Mouse (Mus musculus) intestine, embryonic 16.5 days (tissue): ENCODE data around the gene Smchd1. TPM values are rescaled to one million over a fixed set of nuclear protein-coding genes. Genes with fewer than 3 reads are reported as not detected.
"Not testable (repeated sequence)": the region's sequence is repeated elsewhere in the genome, so short reads cannot be mapped to it uniquely, and the experiment has no call there.

Experiments used
- ATAC-seq: fragments of 200-750 bp; cut with Nextera tagmentation; 2 replicates; pipeline ENCODE4 v1.8.0; 2017; ENCODE audit warnings: moderate TSS enrichment, moderate library complexity
- H3K27ac ChIP-seq: fragments of 300-500 bp; sonication (generic); 2 replicates; pipeline ENCODE4 v1.5.1; 2014; ENCODE audit warnings: mild to moderate bottlenecking, low read length
- H3K27me3 ChIP-seq: fragments of 300-500 bp; sonication (generic); replicated peaks from 2 replicates; pipeline ENCODE4 v1.6.1; 2014; ENCODE audit warnings: low read length, control low read depth, mixed read lengths; ENCODE audit not compliant: control insufficient read depth, insufficient read depth
- H3K36me3 ChIP-seq: fragments of 300-500 bp; sonication (generic); 2 replicates; pipeline ENCODE4 v1.6.1; 2014; ENCODE audit warnings: low read length, control low read depth; ENCODE audit not compliant: control insufficient read depth, insufficient read depth
- H3K4me1 ChIP-seq: fragments of 300-500 bp; sonication (generic); 2 replicates; pipeline ENCODE4 v1.6.1; 2014; ENCODE audit warnings: low read length, control low read depth, mixed read lengths; ENCODE audit not compliant: control insufficient read depth, insufficient read depth
- H3K4me2 ChIP-seq: fragments of 300-500 bp; sonication (generic); 2 replicates; pipeline ENCODE4 v1.6.1; 2014; ENCODE audit warnings: low read depth, low read length, control low read depth
- H3K4me3 ChIP-seq: fragments of 300-500 bp; sonication (generic); 2 replicates; pipeline ENCODE4 v1.5.1; 2014; ENCODE audit warnings: mild to moderate bottlenecking, low read length
- H3K9ac ChIP-seq: fragments of 300-500 bp; sonication (generic); 2 replicates; pipeline ENCODE4 v1.6.1; 2014; ENCODE audit warnings: low read depth, low read length
- H3K9me3 ChIP-seq: fragments of 300-500 bp; sonication (generic); 2 replicates; pipeline ENCODE4 v1.6.1; 2016; ENCODE audit warnings: low read length, control low read depth; ENCODE audit not compliant: control insufficient read depth
- WGBS: fragments of 180-500 bp; shearing (Covaris S2); extraction: QIAGEN DNeasy Blood & Tissue Kit; methylation state at CpG from one replicate; pipeline ENCODE4 v1.1.7; 2014; 5-methylcytosine and 5-hydroxymethylcytosine counted together
- polyA plus RNA-seq: library from polyadenylated mRNA; unstranded; fragments of >200 nt; fragmentation: Nextera tagmentation; extraction: Ambion mirVana; gene quantifications from 2 replicates; pipeline ENCODE4 v1.2.1, GENCODE M21; 2015

Gene Smchd1
- polyA plus RNA-seq, 1 experiment from 2014 or later, result 35.0 TPM

- H3K4me2 ChIP-seq, result no peak overlapping the region
- no peak overlapping the region for H3K27ac ChIP-seq
- no peaks in the 10 kb centered on the region for H3K4me1 ChIP-seq
- no peak overlapping the region for H3K9ac ChIP-seq
- WGBS, result 90% methylated on average over 3 of the region's 3 CpGs
- no peak for ATAC-seq
- H3K27me3 ChIP-seq, result no peaks in the 10 kb centered on the region
- peaks cover 7% of the 10 kb centered on the region; the same call in 1 of the 2 replicates for H3K36me3 ChIP-seq
- no peak overlapping the region for H3K4me3 ChIP-seq
- no peaks in the 10 kb centered on the region for H3K9me3 ChIP-seq
Measured at GRCm38 (mm10) chr17:71460312-71460711, 14.8 kb downstream of the Smchd1 start.

DNA sequence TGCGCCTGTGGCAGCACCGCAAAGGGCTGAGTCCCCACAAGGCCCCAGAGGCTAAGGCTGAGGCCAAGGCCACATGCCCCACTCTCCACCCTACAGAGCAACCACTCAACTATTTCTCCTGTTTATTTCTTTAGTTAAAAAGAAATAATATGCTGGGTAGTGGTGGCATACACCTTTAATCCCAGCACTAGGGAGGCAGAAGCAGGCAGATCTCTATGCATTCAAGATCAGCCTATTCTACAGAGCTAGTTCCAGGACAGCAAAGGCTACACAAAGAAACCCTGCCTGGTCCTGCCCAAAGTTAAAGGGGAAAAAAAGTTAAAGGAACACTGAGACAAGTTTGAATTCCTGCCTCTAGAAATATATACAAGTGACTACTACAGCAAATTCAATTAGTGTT is 15.3 kb downstream of the Smchd1 start, which contains the start of gene Gm4707:
Gene Gm4707 (minus strand): TSS at position 101 of the 400 bp plus-strand sequence.
- no peak for ATAC-seq
- no peak within 1 kb of the TSS for H3K9ac ChIP-seq
- H3K4me2 ChIP-seq, result no peak within 1 kb of the TSS
- H3K27ac ChIP-seq, result no peak within 1 kb of the TSS
- H3K9me3 ChIP-seq, result no peaks in the 10 kb centered on the region
- H3K4me1 ChIP-seq, result no peaks in the 10 kb centered on the region
- no peak within 1 kb of the TSS for H3K4me3 ChIP-seq
- 95% methylated on average over 2 of the region's 2 CpGs for WGBS
- no peaks in the 10 kb centered on the region for H3K27me3 ChIP-seq
- H3K36me3 ChIP-seq, result peaks cover 7% of the 10 kb centered on the region; the same call in 1 of the 2 replicates

GRCm38 (mm10) chr17:71457361-71457760 is 17.8 kb downstream of the Smchd1 start:
- H3K27me3 ChIP-seq, ATAC-seq, H3K4me3 ChIP-seq, H3K9ac ChIP-seq, H3K9me3 ChIP-seq, H3K27ac ChIP-seq, H3K4me1 ChIP-seq, H3K36me3 ChIP-seq, H3K4me2 ChIP-seq: not testable (repeated sequence)
- 98% methylated on average over 6 of the region's 6 CpGs for WGBS

DNA sequence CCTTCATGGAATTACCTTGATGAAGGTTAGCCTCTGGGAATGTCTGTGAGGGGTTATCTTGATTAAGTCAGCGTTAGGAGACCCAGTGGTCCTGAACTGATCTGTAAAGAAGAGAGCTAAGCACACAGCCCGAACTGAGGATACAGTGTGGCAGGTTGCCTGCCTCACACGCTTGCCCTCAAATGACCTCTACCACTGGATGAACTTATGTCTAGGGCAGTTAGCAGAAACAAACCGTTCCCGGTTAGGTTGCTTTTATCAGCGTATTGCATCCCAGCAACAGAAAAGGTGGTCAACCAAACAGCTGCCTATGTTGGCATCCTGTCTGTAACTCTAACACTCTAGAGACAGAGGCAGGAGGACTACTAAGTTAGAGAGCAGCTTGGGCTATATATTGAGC is 30.0 kb downstream of the Smchd1 start:
- Histone ChIP-seq H3K9ac (no peak overlapping the region), H3K4me2 (no peak overlapping the region), H3K36me3 (0 out of 2 replicates have a peak, but pooled peaks cover 6% of the 10 kb centered on the region), H3K4me1 (peaks cover 2% of the 10 kb centered on the region; the same call in 1 of the 2 replicates), H3K4me3 (no peak overlapping the region), H3K27me3 (no peaks in the 10 kb centered on the region), H3K27ac (no peak overlapping the region), H3K9me3 (no peaks in the 10 kb centered on the region)
- no peak for ATAC-seq
- WGBS, result 95% methylated on average over 6 of the region's 6 CpGs

GRCm38 (mm10) chr17:71444718-71445117 is 30.4 kb downstream of the Smchd1 start:
- H3K27ac ChIP-seq, result no peak overlapping the region
- H3K4me1 ChIP-seq, result peaks cover 2% of the 10 kb centered on the region; the same call in 1 of the 2 replicates
- no peak overlapping the region for H3K4me3 ChIP-seq
- 0 out of 2 replicates have a peak, but pooled peaks cover 6% of the 10 kb centered on the region for H3K36me3 ChIP-seq
- no peak for ATAC-seq
- no peak overlapping the region for H3K4me2 ChIP-seq
- 74% methylated on average over 2 of the region's 2 CpGs for WGBS
- H3K9me3 ChIP-seq, result no peaks in the 10 kb centered on the region
- H3K9ac ChIP-seq, result no peak overlapping the region
- H3K27me3 ChIP-seq, result no peaks in the 10 kb centered on the region

GRCm38 (mm10) chr17:71444126-71444525 is 31.0 kb downstream of the Smchd1 start:
- Histone ChIP-seq H3K4me1 (peaks cover 2% of the 10 kb centered on the region; the same call in 1 of the 2 replicates), H3K27me3 (no peaks in the 10 kb centered on the region), H3K36me3 (0 out of 2 replicates have a peak, but pooled peaks cover 6% of the 10 kb centered on the region), H3K27ac (no peak overlapping the region), H3K4me3 (no peak overlapping the region), H3K4me2 (no peak overlapping the region), H3K9ac (no peak overlapping the region), H3K9me3 (no peaks in the 10 kb centered on the region)
- 92% methylated on average over 3 of the region's 3 CpGs for WGBS
- no peak for ATAC-seq

DNA sequence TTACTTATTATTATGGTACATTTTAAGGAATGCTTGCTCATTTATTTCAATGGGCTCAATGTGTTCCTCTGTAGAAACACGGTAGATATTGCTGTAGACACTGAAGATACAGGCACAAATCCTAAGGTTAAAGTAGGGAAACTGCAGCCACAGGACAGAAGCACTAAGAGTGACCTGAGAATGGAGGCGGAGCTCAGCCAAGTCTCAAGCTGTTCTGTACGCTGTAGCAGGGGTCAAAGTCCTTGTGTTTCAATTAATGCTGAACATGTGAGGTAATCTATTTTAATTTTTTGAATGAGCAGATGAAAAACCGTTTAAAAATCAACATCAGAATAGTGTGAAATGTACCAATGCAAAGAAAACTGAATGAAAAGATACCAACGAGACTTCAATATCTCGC is 31.9 kb downstream of the Smchd1 start:
- Histone ChIP-seq H3K4me2 (no peak overlapping the region), H3K27ac (no peak overlapping the region), H3K36me3 (0 out of 2 replicates have a peak, but pooled peaks cover 6% of the 10 kb centered on the region), H3K9me3 (no peaks in the 10 kb centered on the region), H3K4me3 (no peak overlapping the region), H3K9ac (no peak overlapping the region), H3K27me3 (no peaks in the 10 kb centered on the region), H3K4me1 (peaks cover 2% of the 10 kb centered on the region; the same call in 1 of the 2 replicates)
- peak; percentile 67 for ATAC-seq
- 80% methylated on average over 6 of the region's 6 CpGs for WGBS

GRCm38 (mm10) chr17:71422502-71422901 is 52.6 kb downstream of the Smchd1 start:
- 97% methylated on average over 2 of the region's 2 CpGs for WGBS
- H3K9me3 ChIP-seq, result peaks cover 12% of the 10 kb centered on the region; the same call in 1 of the 2 replicates

GRCm38 (mm10) chr17:71419448-71419847 is 55.7 kb downstream of the Smchd1 start:
- H3K9ac ChIP-seq, ATAC-seq, H3K27me3 ChIP-seq, H3K27ac ChIP-seq, H3K4me2 ChIP-seq, H3K4me1 ChIP-seq, H3K4me3 ChIP-seq: not testable (repeated sequence)
- H3K9me3 ChIP-seq, result peaks cover 12% of the 10 kb centered on the region; the same call in 1 of the 2 replicates
- 88% methylated on average over 5 of the region's 5 CpGs for WGBS
- peaks cover 30% of the 10 kb centered on the region for H3K36me3 ChIP-seq

More at GRCm38 (mm10) chr17:71422502-71422901, 52.6 kb downstream of the Smchd1 start:
- H3K27ac ChIP-seq, H3K4me1 ChIP-seq, ATAC-seq, H3K4me2 ChIP-seq, H3K4me3 ChIP-seq, H3K27me3 ChIP-seq, H3K9ac ChIP-seq: not testable (repeated sequence)
- H3K36me3 ChIP-seq, result peaks cover 31% of the 10 kb centered on the region

DNA sequence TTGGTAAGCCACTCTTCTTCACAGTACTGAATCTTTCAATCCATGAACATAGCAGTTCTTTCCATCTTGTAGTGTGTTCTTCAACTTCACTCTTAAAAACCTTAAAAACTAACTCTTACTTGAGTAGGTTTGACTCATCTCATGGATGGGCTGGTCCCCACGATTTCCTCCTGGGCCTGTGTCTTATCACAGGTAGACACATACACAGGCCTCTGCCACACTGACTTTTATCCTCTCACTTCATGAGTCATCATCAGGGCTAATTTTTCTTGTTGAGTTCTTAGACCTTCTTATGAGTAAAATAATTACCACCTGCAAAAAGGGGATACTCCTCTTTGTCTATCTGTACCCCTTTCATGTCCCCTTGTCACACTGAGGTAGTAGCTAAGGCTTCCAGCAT is 58.1 kb downstream of the Smchd1 start:
- no peaks in the 10 kb centered on the region for H3K4me1 ChIP-seq
- no peak overlapping the region for H3K9ac ChIP-seq
- 87% methylated on average over 1 of the region's 1 CpGs for whole genome bisulfite sequencing
- peaks cover 5% of the 10 kb centered on the region; the same call in 1 of the 2 replicates for H3K9me3 ChIP-seq
- no peak for ATAC-seq
- H3K4me3 ChIP-seq, result no peak overlapping the region
- peaks cover 15% of the 10 kb centered on the region for H3K36me3 ChIP-seq
- no peak overlapping the region for H3K4me2 ChIP-seq
- H3K27ac ChIP-seq, result no peak overlapping the region
- H3K27me3 ChIP-seq, result no peaks in the 10 kb centered on the region
